Mouse (Mus musculus): Measurements from ENCODE around the gene Nxpe5. TPM values are rescaled to one million over a fixed set of nuclear protein-coding genes. Genes with fewer than 3 reads are reported as not detected.
A peak's percentile ranks its signal among the peaks of the same experiment; 100 is the strongest.

The Nxpe5 gene
- polyA plus RNA-seq, 1 experiment from 2014 or later, result not detected

DNA sequence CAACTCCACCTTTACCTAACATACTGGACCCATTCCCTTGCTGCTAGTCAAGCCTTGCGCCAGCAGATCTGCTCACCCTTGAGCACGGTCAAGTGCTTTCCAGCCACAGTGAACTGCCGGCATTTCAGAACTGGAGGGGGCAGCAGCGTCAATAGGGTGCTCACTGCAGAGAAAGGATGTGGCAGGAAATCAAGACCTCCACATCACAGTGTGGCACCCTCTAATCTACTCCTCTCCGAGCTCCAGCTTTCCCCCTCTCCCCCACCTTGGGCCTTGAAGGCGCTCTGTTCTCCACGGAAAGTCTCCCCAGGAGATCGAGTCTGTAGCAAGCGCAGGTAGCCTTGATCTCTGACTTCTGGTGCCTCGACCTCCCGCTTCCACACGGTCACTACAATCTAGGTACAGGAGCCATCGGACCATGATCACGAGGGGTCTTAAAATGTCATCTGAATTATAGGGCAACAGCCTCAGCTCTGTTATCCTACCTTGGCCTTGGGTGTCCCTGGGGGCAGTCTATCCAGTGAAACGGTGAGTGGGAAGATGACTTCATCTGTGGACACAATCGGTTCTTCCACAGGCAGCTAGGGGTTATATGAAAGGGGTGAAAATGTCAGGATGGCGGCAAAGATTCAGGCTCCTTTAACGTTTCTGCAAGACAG lies 37.0 kb downstream of the Nxpe5 start:
- peaks cover 61% of the 10 kb centered on the region for H3K36me3 ChIP-seq
- peak overlapping the region; percentile 93 for H3K9ac ChIP-seq (replicated peaks)
- H3K27ac ChIP-seq, result peak overlapping the region; percentile 76; the same call in 1 of the 2 replicates
- 76% methylated on average over 18 of the region's 18 CpGs for WGBS
- no peak for ATAC-seq (ENCODE audit: insufficient number of reproducible peaks, insufficient read depth, low FRiP score, low TSS enrichment, low read depth)
- H3K27me3 ChIP-seq, result no peaks in the 10 kb centered on the region
- no peaks in the 10 kb centered on the region for H3K9me3 ChIP-seq
- H3K4me1 ChIP-seq (replicated peaks), result peaks cover 13% of the 10 kb centered on the region
- peak overlapping the region; percentile 88 for H3K4me3 ChIP-seq (replicated peaks)
- peak overlapping the region; percentile 99 for H3K4me2 ChIP-seq

DNA sequence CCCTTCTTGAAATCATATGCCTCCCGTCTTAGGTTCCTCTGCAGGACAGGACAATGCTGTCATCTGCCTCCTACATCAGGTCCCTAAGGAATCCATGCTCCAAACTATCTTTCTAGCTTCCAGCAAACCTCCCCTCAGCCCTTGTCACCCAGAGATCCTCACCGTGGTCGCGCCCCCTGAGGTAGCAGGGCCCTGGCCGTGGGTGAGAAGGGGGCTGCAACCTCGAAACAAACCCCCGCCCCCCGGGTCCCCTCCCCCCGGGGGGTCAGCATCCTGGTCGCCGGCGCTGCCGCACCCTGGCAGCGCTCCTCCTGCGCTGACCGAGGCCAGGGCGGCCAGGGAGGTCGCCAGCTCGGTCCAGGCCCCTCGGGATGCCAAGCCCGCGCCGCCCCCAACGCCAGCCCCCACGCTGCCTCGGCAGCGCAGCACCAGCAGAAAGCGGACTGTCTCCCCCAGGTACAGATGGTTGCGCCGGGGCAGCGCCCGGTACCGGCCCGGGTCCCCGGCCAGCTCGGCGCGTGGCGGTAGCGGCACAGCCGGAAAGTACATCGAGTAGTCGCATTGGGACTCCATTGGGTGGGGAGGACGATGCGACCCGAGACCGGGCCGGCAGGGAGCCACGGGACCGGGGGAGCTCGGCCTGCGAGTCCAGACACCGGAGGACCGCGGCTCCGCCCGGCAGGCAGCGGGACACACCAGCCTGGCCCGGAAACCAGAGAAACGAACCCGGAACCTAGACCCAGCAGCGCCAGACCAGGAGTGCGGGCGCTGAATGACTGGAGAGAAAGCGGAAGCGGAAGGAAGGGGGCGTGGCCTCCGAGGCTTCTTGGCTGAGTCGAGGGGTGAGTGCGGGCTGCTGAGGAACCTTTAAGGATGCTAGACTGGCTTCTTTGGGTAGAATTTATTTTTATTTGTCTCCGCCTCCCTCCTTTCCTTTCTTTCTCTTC lies 37.8 kb downstream of the Nxpe5 start, which contains the start of gene BC037034:
BC037034 (minus strand) TSS at position 774 of the 947 bp plus-strand sequence.
- peaks cover 54% of the 10 kb centered on the region for H3K36me3 ChIP-seq
- peak within 1 kb of the TSS; percentile 93 for H3K9ac ChIP-seq (replicated peaks)
- ATAC-seq (ENCODE audit: insufficient number of reproducible peaks, insufficient read depth, low FRiP score, low TSS enrichment, low read depth), result peak; percentile 79
- peaks cover 13% of the 10 kb centered on the region for H3K4me1 ChIP-seq (replicated peaks)
- peak within 1 kb of the TSS; percentile 76 for H3K27ac ChIP-seq
- peak within 1 kb of the TSS; percentile 99 for H3K4me2 ChIP-seq
- H3K27me3 ChIP-seq, result no peaks in the 10 kb centered on the region
- WGBS, result 1% methylated on average over 65 of the region's 71 CpGs
- no peaks in the 10 kb centered on the region for H3K9me3 ChIP-seq
- peak within 1 kb of the TSS; percentile 88 for H3K4me3 ChIP-seq (replicated peaks)

DNA sequence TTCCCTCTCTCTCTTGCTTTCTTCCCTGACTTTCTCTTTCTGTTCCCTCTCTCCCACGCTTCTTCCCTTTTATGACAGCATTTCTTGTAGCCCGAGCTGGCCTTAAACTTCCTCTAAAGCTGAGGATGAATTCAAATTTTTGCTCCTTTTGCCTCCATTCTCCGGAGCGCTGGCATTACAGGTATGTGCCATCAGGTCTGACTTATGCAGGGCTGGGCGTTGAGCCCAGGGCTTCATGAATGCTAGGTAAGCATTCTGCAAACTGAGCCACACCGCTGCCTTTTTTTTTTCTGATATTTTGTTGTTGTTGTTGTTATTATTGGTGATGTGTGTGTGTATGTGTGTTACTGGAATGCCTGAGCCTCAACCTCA lies 38.5 kb downstream of the Nxpe5 start:
- no peak for ATAC-seq (ENCODE audit: insufficient number of reproducible peaks, insufficient read depth, low FRiP score, low TSS enrichment, low read depth)

DNA sequence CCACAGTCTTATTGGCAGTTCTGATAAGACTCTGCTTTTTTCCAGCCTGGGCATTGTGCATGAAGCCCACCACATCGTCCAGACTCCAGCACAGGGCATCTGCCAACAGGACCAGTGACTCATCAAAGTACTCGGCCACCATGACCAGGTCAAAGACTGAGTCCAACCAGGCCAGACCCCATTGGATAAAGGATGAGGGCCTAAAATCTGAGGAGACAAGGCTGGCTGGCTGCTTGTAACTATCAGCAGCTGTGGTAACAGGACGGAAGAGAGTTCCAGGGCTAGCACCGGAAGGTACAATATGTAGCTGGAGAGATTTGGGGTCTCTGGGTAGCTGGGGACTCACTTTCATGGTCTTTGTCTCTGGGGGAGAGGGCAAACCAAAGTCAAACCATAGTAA lies 40.0 kb downstream of the Nxpe5 start:
- peaks cover 32% of the 10 kb centered on the region for H3K36me3 ChIP-seq

More for the DNA sequence above, 38.5 kb downstream of the Nxpe5 start:
- H3K27me3 ChIP-seq, result no peaks in the 10 kb centered on the region
- peak overlapping the region; percentile 93 for H3K9ac ChIP-seq (replicated peaks)
- H3K9me3 ChIP-seq, result no peaks in the 10 kb centered on the region
- peak overlapping the region; percentile 72 for H3K27ac ChIP-seq
- peaks cover 48% of the 10 kb centered on the region for H3K36me3 ChIP-seq
- H3K4me2 ChIP-seq, result peak overlapping the region; percentile 99
- H3K4me1 ChIP-seq (replicated peaks), result peaks cover 13% of the 10 kb centered on the region
- WGBS, result 18% methylated on average over 6 of the region's 6 CpGs
- H3K4me3 ChIP-seq (replicated peaks), result peak overlapping the region; percentile 88

DNA sequence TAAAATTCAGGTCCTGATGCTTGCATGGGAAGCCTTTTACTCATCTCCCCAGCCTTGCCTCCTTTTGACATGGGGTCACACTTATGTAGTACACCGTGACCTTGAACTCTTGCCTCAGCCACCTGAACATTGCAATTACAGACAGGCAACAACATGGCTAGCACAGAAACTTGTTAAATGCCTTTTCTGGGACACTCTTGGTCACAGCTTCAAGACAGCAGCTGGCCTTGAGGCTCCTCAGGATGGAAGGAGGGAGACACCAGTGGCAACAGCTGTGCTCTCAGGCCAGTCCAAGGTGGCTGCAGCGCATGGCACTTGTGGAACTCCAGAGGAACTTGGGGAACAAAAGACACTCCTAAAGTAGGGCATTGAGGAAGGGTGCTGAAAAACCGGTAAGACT lies 41.4 kb downstream of the Nxpe5 start:
- Histone ChIP-seq H3K36me3 (peaks cover 18% of the 10 kb centered on the region), H3K4me1 (replicated peaks) (peaks cover 21% of the 10 kb centered on the region), H3K4me3 (replicated peaks) (no peak overlapping the region), H3K9ac (replicated peaks) (no peak overlapping the region), H3K9me3 (no peaks in the 10 kb centered on the region), H3K27ac (no peak overlapping the region), H3K4me2 (no peak overlapping the region), H3K27me3 (peaks cover 9% of the 10 kb centered on the region)
- 85% methylated on average over 3 of the region's 3 CpGs for WGBS
- ATAC-seq (ENCODE audit: insufficient number of reproducible peaks, insufficient read depth, low FRiP score, low TSS enrichment, low read depth), result no peak

More for the DNA sequence above, 40.0 kb downstream of the Nxpe5 start:
- H3K9me3 ChIP-seq, result no peaks in the 10 kb centered on the region
- 0 out of 2 replicates have a peak, but pooled peaks cover 1% of the 10 kb centered on the region for H3K27me3 ChIP-seq
- H3K4me3 ChIP-seq (replicated peaks), result no peak overlapping the region
- no peak for ATAC-seq (ENCODE audit: insufficient number of reproducible peaks, insufficient read depth, low FRiP score, low TSS enrichment, low read depth)
- no peak overlapping the region for H3K9ac ChIP-seq (replicated peaks)
- no peak overlapping the region for H3K4me2 ChIP-seq
- peaks cover 13% of the 10 kb centered on the region for H3K4me1 ChIP-seq (replicated peaks)
- no peak overlapping the region for H3K27ac ChIP-seq
- WGBS, result 92% methylated on average over 4 of the region's 4 CpGs

DNA sequence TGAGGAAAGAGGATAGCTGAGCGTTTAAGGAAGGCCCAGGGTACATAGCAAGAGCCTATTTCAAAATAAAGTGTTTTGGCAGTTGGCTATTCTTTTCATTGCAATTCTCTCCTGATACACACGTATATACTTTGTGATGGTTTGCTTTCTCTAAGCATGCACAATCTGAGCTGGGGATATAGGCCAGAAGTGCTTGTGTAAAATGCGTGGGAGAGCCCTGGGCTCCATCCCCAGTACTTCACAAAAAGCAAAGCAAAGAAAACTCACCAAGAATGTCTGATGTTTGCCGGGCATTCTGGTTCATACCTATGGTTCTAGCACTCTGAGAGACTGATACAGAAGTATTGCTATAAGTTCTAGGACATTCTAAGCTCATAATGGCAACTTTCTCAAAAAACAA lies 43.3 kb downstream of the Nxpe5 start:
- peaks cover 9% of the 10 kb centered on the region for H3K27me3 ChIP-seq

DNA sequence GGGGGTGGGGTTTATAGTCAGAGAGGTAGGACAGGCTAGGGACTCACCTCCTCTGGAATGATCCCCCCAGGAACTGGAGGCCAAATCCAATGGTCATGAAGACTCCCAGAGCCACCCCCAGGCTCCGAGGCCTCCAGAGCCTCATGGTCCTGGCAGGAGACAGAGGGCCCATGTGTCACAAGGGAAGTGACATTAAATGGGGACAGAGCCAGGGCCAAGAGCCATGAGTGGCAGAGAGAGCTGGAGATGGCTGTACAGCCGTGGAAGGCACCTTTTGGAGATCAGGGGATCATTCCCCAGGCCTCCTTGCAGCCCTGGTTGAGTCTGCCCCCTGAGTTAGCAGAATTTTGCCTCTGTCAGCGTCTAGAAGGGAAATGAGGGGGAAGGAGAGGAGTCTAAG lies 45.5 kb downstream of the Nxpe5 start:
- Histone ChIP-seq H3K4me2 (no peak overlapping the region), H3K4me1 (replicated peaks) (peaks cover 34% of the 10 kb centered on the region), H3K4me3 (replicated peaks) (no peak overlapping the region), H3K27me3 (peaks cover 9% of the 10 kb centered on the region), H3K27ac (no peak overlapping the region), H3K9me3 (no peaks in the 10 kb centered on the region), H3K36me3 (peaks cover 27% of the 10 kb centered on the region), H3K9ac (replicated peaks) (no peak overlapping the region)
- 51% methylated on average over 3 of the region's 3 CpGs for WGBS
- ATAC-seq (ENCODE audit: insufficient number of reproducible peaks, insufficient read depth, low FRiP score, low TSS enrichment, low read depth), result no peak

More for the DNA sequence above, 43.3 kb downstream of the Nxpe5 start:
- no peaks in the 10 kb centered on the region for H3K9me3 ChIP-seq
- peaks cover 24% of the 10 kb centered on the region for H3K4me1 ChIP-seq (replicated peaks)
- H3K9ac ChIP-seq (replicated peaks), result no peak overlapping the region
- WGBS, result 82% methylated on average over 4 of the region's 4 CpGs
- H3K36me3 ChIP-seq, result peaks cover 14% of the 10 kb centered on the region
- no peak for ATAC-seq (ENCODE audit: insufficient number of reproducible peaks, insufficient read depth, low FRiP score, low TSS enrichment, low read depth)
- H3K4me3 ChIP-seq (replicated peaks), result no peak overlapping the region
- H3K4me2 ChIP-seq, result no peak overlapping the region
- no peak overlapping the region for H3K27ac ChIP-seq

DNA sequence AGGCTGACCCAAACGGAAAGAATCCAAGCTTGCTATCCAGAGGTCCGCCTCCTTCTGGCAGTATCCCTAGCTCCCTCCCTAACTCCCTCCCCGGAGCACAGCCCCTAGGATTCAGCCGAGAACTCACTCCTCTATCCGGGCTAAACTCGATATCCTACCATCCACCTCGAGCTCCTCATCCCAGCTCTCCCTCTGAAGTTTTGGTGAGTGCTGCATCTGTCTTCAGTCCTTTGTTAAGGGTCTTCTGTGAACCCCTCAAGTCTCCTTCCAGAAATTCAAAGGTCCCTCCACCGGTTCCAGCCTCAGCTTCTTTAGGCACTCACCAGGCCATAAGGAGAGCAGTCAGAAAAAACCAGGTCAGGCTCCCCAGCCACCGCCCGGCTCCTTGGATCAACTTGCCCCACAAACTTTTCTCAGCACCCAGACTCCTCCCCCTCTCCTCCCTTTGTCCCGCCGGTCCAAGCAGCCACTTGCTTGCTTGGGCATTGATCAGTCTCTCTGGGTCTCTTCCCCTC lies 46.8 kb downstream of the Nxpe5 start, which contains the start of gene Gal3st4:
Gal3st4 (minus strand) TSS at position 432 of the 515 bp plus-strand sequence.
- WGBS, result 1% methylated on average over 12 of the region's 12 CpGs
- Histone ChIP-seq H3K4me1 (replicated peaks) (peaks cover 47% of the 10 kb centered on the region), H3K4me3 (replicated peaks) (peak within 1 kb of the TSS; percentile 28), H3K36me3 (peaks cover 39% of the 10 kb centered on the region), H3K9ac (replicated peaks) (peak within 1 kb of the TSS; percentile 47), H3K9me3 (no peaks in the 10 kb centered on the region), H3K4me2 (peak within 1 kb of the TSS; percentile 51), H3K27me3 (peaks cover 9% of the 10 kb centered on the region), H3K27ac (peak within 1 kb of the TSS; percentile 74)
- peak; percentile 55 for ATAC-seq (ENCODE audit: insufficient number of reproducible peaks, insufficient read depth, low FRiP score, low TSS enrichment, low read depth)

DNA sequence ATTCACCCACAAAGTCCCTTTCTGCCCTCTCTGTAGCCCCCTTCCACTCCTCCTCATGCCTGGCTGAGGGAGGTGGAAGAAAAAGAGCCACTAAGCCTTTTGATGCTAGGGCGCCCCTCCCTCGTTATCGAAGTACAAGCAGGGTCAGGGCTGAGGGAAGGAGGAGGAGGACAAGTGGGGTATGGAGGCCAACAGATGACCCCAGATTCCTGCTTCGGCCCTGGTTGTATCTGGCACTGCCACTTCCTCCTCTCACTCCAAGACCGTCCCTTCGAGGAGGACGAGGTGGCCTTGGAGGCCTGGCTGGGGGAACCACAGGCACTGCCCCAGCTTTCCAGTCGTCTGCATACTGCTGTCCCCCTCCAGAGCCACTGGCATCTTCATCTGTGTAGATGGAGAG lies 48.5 kb downstream of the Nxpe5 start:
- peaks cover 44% of the 10 kb centered on the region for H3K36me3 ChIP-seq
- peaks cover 9% of the 10 kb centered on the region for H3K27me3 ChIP-seq
- no peak overlapping the region for H3K9ac ChIP-seq (replicated peaks)
- H3K9me3 ChIP-seq, result no peaks in the 10 kb centered on the region
- H3K4me1 ChIP-seq (replicated peaks), result peaks cover 62% of the 10 kb centered on the region
- H3K4me2 ChIP-seq, result no peak overlapping the region
- H3K4me3 ChIP-seq (replicated peaks), result no peak overlapping the region
- 82% methylated on average over 8 of the region's 8 CpGs for WGBS
- no peak for ATAC-seq (ENCODE audit: insufficient number of reproducible peaks, insufficient read depth, low FRiP score, low TSS enrichment, low read depth)
- no peak overlapping the region for H3K27ac ChIP-seq

DNA sequence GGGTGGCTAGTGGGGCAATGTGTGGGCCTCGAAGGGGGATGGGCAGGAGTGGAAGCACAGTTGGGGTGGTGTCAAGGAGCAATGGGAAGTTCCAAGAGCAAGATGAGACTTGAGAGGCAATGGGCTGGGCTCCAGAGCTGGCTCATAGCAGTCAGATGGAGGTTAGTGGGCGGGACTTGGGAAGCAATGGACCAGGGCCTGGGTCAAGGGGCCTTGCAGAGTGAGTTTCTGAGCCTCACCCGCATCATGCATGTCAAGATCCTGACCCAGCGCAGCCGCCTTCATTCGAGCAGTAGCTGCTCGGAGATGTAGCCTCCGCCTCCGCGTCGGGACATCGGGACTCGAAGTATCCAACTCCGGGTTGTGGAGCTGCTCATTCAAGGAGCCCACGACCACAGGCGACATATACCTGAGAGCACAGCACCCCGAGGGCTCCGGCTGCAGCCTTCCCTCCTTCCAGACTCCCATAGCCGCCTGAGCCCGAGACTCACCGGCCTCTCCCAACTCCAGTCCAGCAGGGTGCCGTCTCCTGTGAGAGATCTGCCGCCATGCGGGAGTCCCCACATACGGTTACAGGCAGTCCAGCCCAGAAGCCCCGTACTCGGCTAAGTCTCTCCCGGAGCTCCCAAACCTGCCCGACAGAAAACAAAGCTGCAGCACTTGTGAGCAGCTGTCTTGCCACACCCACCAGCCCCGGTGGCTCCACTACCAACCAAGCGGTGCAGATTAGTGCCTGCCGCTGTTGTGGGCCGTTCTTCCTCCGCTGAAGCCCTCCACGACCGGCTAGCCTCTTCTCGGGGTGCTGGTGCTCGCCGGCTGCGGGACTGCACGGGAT lies 49.7 kb downstream of the Nxpe5 start:
- Histone ChIP-seq H3K9ac (replicated peaks) (peak overlapping the region; percentile 44), H3K27me3 (peaks cover 9% of the 10 kb centered on the region), H3K9me3 (peaks cover 2% of the 10 kb centered on the region; the same call in 1 of the 2 replicates), H3K4me1 (replicated peaks) (peaks cover 63% of the 10 kb centered on the region), H3K27ac (peak overlapping the region; percentile 36; the same call in 1 of the 2 replicates), H3K4me2 (peak overlapping the region; percentile 52), H3K4me3 (replicated peaks) (peak overlapping the region; percentile 22), H3K36me3 (peaks cover 44% of the 10 kb centered on the region)
- no peak for ATAC-seq (ENCODE audit: insufficient number of reproducible peaks, insufficient read depth, low FRiP score, low TSS enrichment, low read depth)
- WGBS, result 24% methylated on average over 41 of the region's 41 CpGs

Measured in limb, embryonic 12.5 days (tissue).